Mouse (Mus musculus): Measurements from ENCODE around the gene Ptprr. TPM values are rescaled to one million over a fixed set of nuclear protein-coding genes. Genes with fewer than 3 reads are reported as not detected.

Ptprr gene
- total RNA-seq, 2 experiments from 2014 or later = not detected

- ATAC-seq (replicated peaks; ENCODE audit: low FRiP score, low TSS enrichment, poor library complexity, severe bottlenecking) = no peak
Measured at GRCm38 (mm10) chr10:116183258-116183657, 165.2 kb downstream of the Ptprr start.

GRCm38 (mm10) chr10:116191724-116192123 is 173.7 kb downstream of the Ptprr start:
- no peak for ATAC-seq (replicated peaks; ENCODE audit: low FRiP score, low TSS enrichment, poor library complexity, severe bottlenecking)

- no peak for ATAC-seq (replicated peaks; ENCODE audit: low FRiP score, low TSS enrichment, poor library complexity, severe bottlenecking)
Measured at GRCm38 (mm10) chr10:116192293-116192692, 174.3 kb downstream of the Ptprr start.

DNA sequence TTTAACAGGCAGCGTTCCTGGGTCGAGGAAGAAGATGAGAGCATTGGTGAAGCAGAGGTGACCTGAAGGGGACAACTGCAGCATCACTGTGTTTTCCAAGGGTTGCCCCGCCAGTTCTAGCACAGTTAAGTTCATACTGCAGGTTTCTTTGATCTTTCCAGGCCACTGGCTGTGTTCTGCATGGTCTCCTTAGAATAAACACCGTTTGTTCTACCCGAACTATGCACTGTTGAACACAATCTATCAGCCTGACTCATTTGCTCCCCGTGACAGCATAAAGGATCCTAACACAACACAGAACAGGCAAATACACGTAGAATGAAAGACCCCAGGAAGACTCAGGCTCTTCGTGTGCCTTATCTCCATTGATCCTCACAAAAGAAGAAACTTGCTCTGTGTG is 176.4 kb downstream of the Ptprr start:
- ATAC-seq (replicated peaks; ENCODE audit: low FRiP score, low TSS enrichment, poor library complexity, severe bottlenecking) = no peak

DNA sequence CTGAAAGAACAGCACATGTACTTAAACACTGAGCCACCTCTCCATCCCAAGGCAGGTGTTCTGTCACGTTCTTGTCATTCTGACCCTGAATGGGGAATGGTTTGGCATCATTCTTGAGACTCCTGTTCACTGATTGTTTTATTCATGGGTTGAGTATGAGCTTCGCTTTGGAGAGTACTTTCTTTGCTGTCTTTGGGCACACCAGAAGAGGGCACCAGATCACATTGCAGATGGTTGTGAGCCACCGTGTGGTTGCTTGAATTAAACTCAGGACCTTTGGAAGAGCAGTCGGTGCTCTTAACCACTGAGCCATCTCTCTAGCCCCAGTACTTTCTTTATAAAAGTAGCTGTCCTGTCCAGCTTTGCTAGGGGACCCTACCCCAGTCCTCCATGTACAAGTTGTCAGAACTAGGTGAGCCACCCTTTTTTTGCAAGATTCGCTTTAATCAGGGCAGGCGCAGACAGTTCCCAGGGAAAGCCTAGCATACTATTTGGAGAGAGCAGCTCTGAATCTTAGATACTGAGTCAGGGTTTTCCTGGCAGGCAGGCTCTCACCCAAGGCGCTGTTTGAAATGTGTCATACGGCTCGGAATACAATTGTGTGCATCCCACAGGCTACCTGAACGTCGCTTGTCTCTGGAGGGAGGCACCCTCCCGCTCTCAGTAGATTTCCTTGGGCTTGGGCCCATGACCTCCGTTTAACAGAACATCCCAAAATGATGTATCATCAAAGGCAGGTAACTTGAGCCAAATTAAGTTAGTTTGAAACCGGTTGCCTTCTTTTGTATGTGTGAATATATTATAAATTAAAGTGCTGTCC is 178.8 kb downstream of the Ptprr start:
- ATAC-seq (replicated peaks; ENCODE audit: low FRiP score, low TSS enrichment, poor library complexity, severe bottlenecking) = no peak

DNA sequence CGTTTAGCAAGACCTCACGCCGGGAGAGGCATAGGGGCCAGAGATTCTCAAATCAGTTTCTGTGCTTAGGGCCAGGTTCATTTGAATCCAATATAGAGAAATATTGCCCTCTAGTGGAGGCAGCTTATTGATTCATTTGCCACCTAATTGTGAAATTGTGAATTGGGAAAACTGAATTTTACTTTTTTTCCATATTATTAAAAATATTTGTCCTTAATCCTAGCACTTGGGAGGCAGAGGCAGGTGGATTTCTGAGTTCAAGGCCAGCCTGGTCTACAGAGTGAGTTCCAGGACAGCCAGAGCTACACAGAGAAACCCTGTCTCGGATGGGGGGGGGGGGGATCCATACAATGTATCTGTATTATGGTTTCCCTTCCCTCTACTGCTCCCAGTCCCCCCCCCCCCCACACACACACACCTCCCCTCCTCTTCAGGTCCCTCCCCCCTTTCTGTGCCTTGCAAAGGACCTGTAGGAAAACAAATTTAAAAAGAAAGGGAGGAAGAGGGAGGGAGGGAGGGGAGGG is 179.5 kb downstream of the Ptprr start:
- no peak; the same call in 1 of the 2 replicates for ATAC-seq (replicated peaks; ENCODE audit: low FRiP score, low TSS enrichment, poor library complexity, severe bottlenecking)

GRCm38 (mm10) chr10:116199035-116199434 is 181.0 kb downstream of the Ptprr start:
- ATAC-seq (replicated peaks; ENCODE audit: low FRiP score, low TSS enrichment, poor library complexity, severe bottlenecking) = peak; percentile 74

DNA sequence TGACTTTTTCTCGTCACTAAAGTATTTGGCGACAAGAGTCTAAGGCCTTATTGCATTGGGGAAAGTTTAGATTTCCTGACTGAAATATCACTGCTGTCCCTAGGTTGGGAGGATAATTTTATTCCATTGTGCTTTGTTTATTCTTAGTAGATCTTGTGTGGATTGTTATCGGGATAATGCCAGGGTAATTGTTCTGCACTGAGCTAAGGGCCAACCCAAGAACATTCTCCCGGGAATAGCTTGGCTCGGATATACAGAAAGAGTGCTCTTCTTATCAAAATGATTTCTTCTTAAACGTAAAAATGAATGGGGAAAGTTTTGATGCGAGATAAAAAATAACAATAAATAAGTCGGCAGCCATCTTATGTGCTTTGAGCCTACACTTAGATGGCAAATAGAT is 183.5 kb downstream of the Ptprr start:
- no peak for ATAC-seq (replicated peaks; ENCODE audit: low FRiP score, low TSS enrichment, poor library complexity, severe bottlenecking)

DNA sequence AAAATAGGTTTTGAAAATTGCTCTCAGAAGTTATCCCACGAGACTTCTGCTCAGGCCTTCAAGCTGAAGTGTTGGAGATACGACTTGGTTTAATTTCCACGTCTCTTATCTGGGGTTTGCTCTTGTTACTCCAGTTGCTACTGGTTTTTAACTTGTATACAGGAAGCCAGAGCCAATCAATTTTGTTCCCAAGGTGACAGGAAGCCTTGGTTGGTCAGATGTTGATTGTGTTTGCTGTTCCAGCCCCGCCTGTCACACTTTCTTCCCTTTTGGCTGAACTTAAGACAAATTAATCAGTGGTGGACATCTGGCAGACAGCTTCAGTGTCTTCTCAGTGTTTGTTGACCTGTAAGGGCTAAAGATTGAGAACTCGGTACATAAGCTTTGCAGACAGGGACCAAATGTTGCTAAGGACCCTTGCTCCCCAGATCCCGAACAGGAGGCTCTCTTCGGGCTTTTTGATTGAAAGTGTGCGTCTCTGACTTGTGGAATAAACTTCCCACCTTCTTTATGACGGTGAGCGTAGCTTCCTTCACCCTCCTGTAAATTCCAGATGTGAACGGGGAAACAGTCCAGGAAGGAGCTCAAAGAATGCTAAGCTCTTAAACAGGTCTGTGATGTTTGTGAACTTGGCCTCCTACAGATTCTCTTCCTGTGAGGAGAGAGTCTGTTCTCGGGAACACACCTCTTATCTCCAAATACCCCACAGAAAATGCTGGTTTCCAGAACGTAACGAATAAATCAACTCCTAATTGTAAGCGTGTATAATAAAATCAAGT is 187.8 kb downstream of the Ptprr start:
- ATAC-seq (replicated peaks; ENCODE audit: low FRiP score, low TSS enrichment, poor library complexity, severe bottlenecking) = peak; percentile 94

DNA sequence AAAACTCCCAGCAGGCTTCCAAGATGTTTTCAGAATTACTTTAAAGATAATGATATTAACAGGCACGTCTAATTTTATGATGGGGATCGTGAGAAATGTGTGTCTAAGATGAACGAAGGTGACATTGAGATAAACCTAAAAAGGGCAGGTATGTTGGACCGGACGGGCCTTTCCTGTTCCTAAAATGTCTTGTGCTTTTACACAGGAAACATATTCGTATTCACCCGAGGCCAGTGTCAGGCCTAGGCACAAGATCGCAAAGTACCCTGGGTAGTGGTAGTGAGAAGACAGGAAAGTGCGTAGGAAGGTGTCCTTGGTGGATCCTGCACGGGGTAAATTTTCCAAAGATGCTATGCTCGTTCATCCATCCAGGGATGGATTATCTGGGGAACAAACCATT is 188.4 kb downstream of the Ptprr start:
- no peak for ATAC-seq (replicated peaks; ENCODE audit: low FRiP score, low TSS enrichment, poor library complexity, severe bottlenecking)

DNA sequence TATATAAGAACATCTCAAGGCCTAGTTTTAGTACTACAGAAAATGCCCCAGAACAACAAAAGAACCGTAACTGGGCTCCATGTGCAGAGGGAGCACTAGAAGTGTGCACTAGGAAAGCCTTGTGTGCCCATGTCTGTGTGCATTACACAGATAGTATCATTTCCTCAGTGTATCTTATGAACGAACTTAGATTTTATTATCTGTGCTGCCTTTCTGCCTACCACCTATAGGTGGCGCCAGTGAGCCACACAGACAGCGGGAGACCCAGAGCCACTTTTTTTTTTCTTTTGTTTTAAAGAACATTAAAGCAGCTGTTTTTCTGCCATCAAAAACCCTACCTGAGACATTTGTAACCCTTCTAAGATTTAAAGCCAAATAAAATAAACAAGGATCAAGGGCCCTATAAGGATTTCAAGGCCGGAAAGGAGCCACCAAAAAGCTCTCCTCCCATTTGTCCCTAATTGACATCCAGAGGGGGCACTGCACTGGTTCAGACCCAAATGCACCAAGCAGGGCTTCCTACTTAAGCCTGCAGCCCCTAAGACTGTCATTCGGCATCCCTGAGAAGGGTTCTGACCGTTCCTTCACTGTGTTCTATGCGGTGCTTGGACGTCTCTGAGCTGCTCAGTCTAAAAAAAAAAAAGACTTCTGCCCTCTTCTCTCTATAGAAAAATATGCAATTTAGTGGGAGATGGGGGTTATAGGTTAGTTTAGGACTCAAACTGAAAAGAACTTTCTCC is 190.1 kb downstream of the Ptprr start:
- peak; percentile 49 for ATAC-seq (replicated peaks; ENCODE audit: low FRiP score, low TSS enrichment, poor library complexity, severe bottlenecking)

GRCm38 (mm10) chr10:116208727-116209115 is 190.7 kb downstream of the Ptprr start:
- ATAC-seq (replicated peaks; ENCODE audit: low FRiP score, low TSS enrichment, poor library complexity, severe bottlenecking) = peak; percentile 68

GRCm38 (mm10) chr10:116212127-116212526 is 194.1 kb downstream of the Ptprr start:
- ATAC-seq (replicated peaks; ENCODE audit: low FRiP score, low TSS enrichment, poor library complexity, severe bottlenecking) = no peak

DNA sequence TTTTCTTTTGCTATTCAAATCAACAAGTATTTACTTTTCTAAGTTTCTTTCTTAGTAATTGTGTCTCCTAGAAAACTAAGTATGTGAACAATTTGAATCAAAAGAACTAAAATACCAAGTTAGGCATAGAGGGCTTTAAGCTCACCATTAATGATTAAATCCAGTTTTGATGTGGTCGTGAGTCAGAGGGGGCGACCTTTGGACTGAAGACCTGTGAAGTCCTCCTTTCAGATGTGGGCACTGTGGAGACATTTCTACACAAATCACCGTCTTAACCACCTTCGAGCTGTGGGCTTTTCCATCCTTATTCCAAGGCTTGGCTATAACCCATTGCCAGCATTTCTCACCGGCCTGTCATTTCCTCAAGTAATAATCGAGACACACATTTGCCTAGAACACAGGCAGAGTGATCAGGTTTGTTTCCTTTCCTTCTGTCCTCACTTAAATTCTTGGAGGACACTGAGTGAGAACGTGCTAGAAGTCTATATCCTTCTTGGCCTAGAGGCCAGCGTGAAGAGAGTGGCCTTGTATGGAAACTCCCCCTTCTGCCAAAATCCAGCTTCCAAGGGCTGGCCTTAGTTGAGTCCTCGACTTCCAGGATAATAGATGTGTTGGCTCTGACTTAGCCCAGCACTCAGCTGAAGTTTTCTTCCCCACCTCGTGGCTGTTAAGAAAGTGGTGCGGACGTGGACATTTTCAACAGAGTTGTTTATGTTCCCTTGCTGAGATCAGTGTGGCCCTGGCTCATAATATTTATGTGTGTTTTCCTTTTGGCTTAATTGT is 202.5 kb downstream of the Ptprr start:
- ATAC-seq (replicated peaks; ENCODE audit: low FRiP score, low TSS enrichment, poor library complexity, severe bottlenecking) = no peak

DNA sequence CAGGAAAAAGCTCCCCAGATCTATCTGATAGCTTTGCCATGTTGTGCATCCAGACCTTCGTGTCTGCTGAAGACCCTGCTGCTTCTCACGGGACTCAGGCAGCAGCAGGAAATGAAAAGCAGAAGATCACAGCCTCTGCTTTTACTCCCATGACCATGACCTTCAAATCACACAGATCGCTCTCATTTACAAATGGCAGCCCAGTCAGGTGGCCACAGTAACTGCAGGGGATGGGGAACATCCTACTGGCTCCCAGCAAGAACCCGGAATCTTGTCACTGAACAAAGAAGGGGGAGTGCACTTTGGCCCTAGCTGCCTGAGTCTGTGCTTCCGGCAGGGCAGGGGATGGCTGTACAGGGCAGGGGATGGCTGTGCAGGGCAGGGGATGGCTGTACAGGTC is 217.3 kb downstream of the Ptprr start:
- no peak for ATAC-seq (replicated peaks; ENCODE audit: low FRiP score, low TSS enrichment, poor library complexity, severe bottlenecking)

- no peak for ATAC-seq (replicated peaks; ENCODE audit: low FRiP score, low TSS enrichment, poor library complexity, severe bottlenecking)
Measured at GRCm38 (mm10) chr10:116242200-116242599, 224.2 kb downstream of the Ptprr start.

DNA sequence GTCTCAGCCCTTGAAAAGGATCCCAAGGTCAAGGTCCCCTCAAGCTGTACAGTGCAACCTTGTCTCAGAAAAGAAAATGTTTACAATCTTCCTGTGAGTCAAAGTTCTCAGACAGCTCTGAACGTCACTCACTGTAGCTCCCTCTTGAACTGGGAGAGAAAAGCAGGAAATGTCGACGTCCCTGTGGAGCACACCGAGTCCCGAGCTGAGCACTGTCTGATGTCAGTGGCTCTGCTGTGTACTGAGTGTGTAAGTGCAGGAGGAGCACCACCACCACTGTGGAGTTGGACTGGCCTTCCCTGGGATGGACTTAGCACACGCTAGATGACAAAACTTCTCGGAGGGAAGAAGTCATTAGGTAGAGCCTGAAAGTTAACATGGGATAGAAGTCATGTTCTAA is 225.4 kb downstream of the Ptprr start:
- ATAC-seq (replicated peaks; ENCODE audit: low FRiP score, low TSS enrichment, poor library complexity, severe bottlenecking) = no peak

DNA sequence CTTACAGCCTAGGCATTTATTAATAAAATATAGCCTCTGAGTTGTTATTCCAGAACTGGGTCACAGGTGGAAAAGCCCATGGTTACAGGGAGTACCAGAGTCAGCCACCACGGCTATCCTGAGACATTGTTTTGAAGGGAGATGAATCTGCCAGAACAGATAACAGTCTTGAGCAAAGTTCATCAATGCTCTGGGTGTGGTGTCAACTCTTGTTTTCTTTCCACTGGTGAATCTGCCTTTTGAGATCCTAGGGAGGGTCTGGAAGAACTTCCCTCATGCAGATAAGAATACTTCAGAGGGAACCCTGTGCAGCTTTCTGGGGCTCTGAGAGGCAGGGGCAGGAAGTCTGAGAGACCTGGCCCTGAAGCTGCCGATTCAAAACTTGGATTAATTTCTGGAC is 227.6 kb downstream of the Ptprr start:
- no peak for ATAC-seq (replicated peaks; ENCODE audit: low FRiP score, low TSS enrichment, poor library complexity, severe bottlenecking)

DNA sequence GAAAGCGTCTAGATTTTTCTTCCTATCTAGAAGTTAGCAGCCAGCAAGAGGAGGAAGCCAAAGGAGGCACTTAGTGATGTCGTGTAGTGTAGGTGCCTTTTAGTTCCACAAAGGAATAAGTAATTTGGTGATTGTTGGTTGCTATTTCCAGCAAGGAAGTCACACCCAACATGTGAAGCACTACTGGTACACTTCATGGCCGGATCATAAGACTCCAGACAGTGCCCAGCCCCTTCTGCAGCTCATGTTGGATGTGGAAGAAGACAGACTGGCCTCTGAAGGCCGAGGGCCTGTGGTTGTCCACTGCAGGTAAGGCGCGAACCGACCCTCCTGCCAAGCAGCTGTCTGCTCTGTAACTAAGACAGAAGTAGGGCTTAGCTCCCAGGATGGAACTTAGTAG is 234.7 kb downstream of the Ptprr start:
- ATAC-seq (replicated peaks; ENCODE audit: low FRiP score, low TSS enrichment, poor library complexity, severe bottlenecking) = no peak

Measured in megakaryocyte-erythroid progenitor cell, adult 5-6 weeks (primary cell).